ENCODE assay signal across 34 mouse cellular contexts in the genomic region with DNA sequence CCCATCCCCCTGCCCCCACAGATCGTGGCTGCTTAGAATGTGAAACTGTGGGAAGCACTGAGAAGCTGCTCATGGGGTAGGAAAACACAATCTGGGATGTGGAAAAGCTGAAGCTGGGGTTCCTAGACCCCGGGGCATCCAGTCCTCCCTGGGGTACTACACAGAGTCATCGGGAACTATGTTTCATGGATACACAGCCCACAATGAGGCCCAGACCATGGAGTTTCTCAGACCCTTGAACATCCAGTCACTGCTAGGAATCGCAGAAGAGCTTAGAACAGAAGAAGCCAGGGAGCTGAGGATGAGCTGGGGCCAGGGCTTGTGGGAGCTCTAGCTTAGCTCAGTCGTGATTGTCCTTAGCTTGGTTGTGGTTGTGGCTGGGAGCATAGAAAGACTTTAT.
"Had no signal": no experiment of that assay in that cellular context is flagged by ENCODE, and none has a peak within 500 bp of the region (broad histone marks: within the 10 kb centered on the region; RNA-seq: fewer than 3 reads in every experiment).

No protein-coding gene starts in this region.

- H3K9ac ChIP-seq: heart, embryonic 13.5 days; heart, embryonic 15.5 days; hindbrain, embryonic 12.5 days; hindbrain, embryonic 13.5 days; hindbrain, embryonic 14.5 days; hindbrain, embryonic 15.5 days; intestine, embryonic 15.5 days; kidney, embryonic 15.5 days had no signal

- DNase-seq: heart, adult 2 months; heart, postnatal 10 days; heart, postnatal 14 days; heart, postnatal 36 days; heart, postnatal 4 days; kidney, adult 11 months; kidney, adult 18-20 months; kidney, adult 2 months; kidney, adult 8-10 months; kidney, adult 9 months; kidney, postnatal 10 days; kidney, postnatal 14 days; kidney, postnatal 25 days; kidney, postnatal 36 days; kidney, postnatal 4 days; layer of hippocampus, adult 9-11 months; layer of hippocampus, postnatal 36 days had no signal

- H3K4me3 ChIP-seq: heart, adult 2 months; heart, embryonic 13.5 days; heart, embryonic 15.5 days; hindbrain, embryonic 10.5 days; hindbrain, embryonic 12.5 days; hindbrain, embryonic 13.5 days; hindbrain, embryonic 15.5 days; intestine, embryonic 15.5 days; kidney, embryonic 15.5 days; layer of hippocampus, adult 2 months had no signal

- H3K27ac ChIP-seq: heart, adult 2 months; heart, embryonic 13.5 days; heart, embryonic 15.5 days; hindbrain, embryonic 10.5 days; hindbrain, embryonic 12.5 days; hindbrain, embryonic 13.5 days; hindbrain, embryonic 14.5 days; hindbrain, embryonic 15.5 days; hindbrain, postnatal 0 days; intestine, embryonic 15.5 days; kidney, embryonic 15.5 days; kidney, postnatal 0 days; layer of hippocampus, adult 2 months had no signal

- ATAC-seq: hindbrain, embryonic 16.5 days; hindbrain, postnatal 0 days; inflammation-experienced regulatory T-cells, adult 6 months; intestine, embryonic 15.5 days; intestine, embryonic 16.5 days; intestine, postnatal 0 days had no signal

- H3K4me2 ChIP-seq: heart, embryonic 11.5 days; heart, embryonic 13.5 days; heart, embryonic 15.5 days; hindbrain, embryonic 12.5 days; hindbrain, embryonic 13.5 days; hindbrain, embryonic 14.5 days; hindbrain, embryonic 15.5 days; intestine, embryonic 15.5 days; kidney, embryonic 15.5 days had no signal

- H3K27me3 ChIP-seq: heart, embryonic 13.5 days; heart, embryonic 15.5 days; hindbrain, embryonic 12.5 days; hindbrain, embryonic 13.5 days; hindbrain, embryonic 15.5 days; intestine, embryonic 15.5 days; kidney, embryonic 15.5 days had no signal

- H3K36me3 ChIP-seq: heart, embryonic 13.5 days; heart, embryonic 15.5 days; hindbrain, embryonic 10.5 days; hindbrain, embryonic 12.5 days; hindbrain, embryonic 13.5 days; hindbrain, embryonic 15.5 days; intestine, embryonic 15.5 days; kidney, embryonic 15.5 days had no signal

- H3K4me1 ChIP-seq: heart, embryonic 13.5 days; heart, embryonic 15.5 days; hindbrain, embryonic 10.5 days; hindbrain, embryonic 12.5 days; hindbrain, embryonic 13.5 days; hindbrain, embryonic 15.5 days; intestine, embryonic 15.5 days; kidney, embryonic 15.5 days had no signal

- H3K9me3 ChIP-seq: heart, embryonic 13.5 days; heart, embryonic 15.5 days; hindbrain, embryonic 10.5 days; hindbrain, embryonic 12.5 days; hindbrain, embryonic 13.5 days; hindbrain, embryonic 15.5 days; intestine, embryonic 15.5 days; kidney, embryonic 15.5 days had no signal
